Mouse (Mus musculus) cerebellum, postnatal 10 days (tissue): ENCODE results near the gene Ralgapa2.
"Not testable (repeated sequence)": the region's sequence is repeated elsewhere in the genome, so short reads cannot be mapped to it uniquely, and the experiment has no call there.

Experiments used
- DNase-seq, 2 experiments: peaks; one replicate each; pipeline ENCODE4 v3.0.0; 2021; ENCODE audit warnings: mixed read lengths in 2 of 2

Ralgapa2 gene

GRCm38 (mm10) chr2:146496995-146497394, 15.1 kb downstream of the Ralgapa2 start:
- no peak for DNase-seq

DNA sequence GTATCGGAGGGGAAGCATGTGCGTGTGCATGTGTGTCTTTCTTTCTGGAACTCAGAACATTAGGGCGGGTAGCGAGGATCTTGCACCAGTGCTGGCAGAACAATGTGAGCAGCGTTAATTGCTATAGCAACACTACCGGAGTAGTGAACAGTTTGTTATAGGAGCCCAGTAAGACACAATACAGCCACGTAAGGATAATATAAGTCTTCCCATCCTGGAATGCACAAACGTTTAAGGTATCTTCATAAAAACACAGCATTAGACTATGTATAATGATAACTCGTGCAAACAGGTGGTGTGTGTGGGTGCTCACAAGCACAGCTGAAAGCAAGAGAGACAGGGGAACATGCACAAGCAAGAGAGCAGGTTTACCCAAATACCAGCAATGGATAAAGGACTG, 16.4 kb downstream of the Ralgapa2 start:
- no peak for DNase-seq

- DNase-seq, result no peak
Measured at GRCm38 (mm10) chr2:146493354-146493946, 18.7 kb downstream of the Ralgapa2 start.

GRCm38 (mm10) chr2:146491830-146492610, 20.1 kb downstream of the Ralgapa2 start:
- DNase-seq, result no peak

- DNase-seq, result no peak
Measured at GRCm38 (mm10) chr2:146490926-146491325, 21.2 kb downstream of the Ralgapa2 start.

GRCm38 (mm10) chr2:146488291-146488690, 23.9 kb downstream of the Ralgapa2 start:
- DNase-seq, result no peak

GRCm38 (mm10) chr2:146482859-146483258, 29.3 kb downstream of the Ralgapa2 start:
- DNase-seq, result no peak

- DNase-seq, result no peak
Measured at GRCm38 (mm10) chr2:146477491-146477890, 34.7 kb downstream of the Ralgapa2 start.

GRCm38 (mm10) chr2:146476428-146476972, 35.6 kb downstream of the Ralgapa2 start:
- peak in 1 of 2 experiments; percentile 27 for DNase-seq

GRCm38 (mm10) chr2:146476001-146476400, 36.1 kb downstream of the Ralgapa2 start:
- no peak for DNase-seq

DNA sequence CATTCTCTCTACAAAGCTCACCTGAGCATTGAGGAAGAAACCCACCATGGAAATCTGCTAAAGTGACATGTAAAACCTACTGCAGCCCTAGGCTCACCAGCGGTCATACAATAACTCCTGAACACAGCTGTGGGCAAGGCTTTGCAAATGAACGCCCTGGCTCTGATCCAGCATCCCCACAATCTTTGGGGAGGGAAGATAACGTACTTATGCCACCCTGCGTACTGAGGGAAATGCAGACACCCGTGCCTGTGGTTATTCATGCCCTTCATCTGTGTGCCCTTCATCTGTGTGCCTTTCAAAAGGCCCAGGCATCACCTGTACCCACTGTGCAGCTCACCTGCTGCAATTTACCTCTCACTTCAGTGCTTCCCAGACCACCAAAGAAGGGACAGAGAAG, 41.2 kb downstream of the Ralgapa2 start:
- peak; percentile 38 to 40 for DNase-seq

DNA sequence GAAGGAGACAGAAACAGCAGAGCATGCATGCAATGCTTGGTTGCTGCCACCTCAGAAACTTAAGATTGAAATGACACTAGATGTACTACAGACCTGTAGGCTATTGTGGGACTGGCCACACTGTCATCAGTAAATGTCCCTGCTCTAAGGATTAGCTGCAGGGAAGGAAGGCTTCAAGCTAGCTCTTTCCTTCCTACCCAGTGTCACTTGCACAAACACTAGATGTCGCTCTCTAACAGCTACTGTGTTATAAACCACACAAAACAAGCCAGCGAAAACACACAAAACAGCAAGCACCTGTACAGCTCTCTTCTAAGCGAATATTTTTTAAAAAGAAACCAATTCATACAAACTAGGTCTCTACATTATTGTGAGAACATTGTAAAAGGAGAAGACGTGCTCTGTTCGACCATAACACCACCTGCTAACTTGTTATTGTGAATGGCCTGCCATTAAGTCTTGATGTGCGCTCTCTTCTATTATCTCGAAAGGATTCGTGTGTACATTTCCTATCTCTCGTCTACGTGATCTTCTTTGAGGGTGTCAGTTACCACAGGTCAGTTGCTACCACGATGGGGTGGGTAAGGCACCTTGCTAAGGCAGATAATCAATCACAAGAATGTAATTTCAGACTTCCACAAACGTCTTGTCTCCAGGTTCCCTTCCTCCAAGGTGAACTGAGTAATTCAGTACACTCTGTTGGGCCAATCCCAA, 42.3 kb downstream of the Ralgapa2 start:
- DNase-seq, result peak; percentile 54 to 69

DNA sequence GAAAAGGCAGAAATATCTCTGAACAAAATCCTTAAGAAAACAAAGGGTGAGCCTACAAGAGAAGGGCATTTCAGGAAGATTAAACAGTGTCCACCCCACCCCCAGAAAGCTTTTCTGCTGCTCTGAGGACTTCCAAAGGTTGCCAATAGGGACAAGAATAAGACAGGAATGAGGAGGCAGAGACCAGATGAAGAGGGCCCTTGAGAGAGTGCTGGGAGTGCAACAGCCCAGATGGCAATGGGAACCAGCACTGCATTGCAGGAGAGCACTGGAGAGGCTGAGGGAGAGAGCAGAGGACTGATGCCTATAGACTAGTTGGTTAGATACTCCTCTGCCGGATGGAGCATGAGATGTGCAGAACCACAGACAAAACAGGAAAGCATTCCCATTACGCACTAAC, 43.2 kb downstream of the Ralgapa2 start:
- no peak for DNase-seq

DNA sequence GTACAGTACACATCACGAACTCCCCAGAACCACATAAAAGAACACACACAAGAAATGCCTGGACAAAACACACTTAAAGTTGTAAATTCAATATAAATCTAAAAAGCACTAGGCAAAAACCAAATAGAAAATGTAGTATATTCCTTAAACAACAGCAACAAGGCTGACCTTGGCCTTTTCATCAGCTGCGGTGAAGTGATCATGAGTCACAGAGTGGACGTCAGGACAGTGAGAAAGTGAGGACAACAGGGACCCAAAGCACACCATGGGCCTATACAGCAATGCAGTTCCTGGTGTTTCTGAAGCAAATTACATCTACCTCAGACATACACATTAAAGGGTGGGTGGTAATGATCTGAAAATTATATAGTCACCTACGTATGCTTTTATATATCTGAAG, 44.1 kb downstream of the Ralgapa2 start:
- DNase-seq, result no peak

DNA sequence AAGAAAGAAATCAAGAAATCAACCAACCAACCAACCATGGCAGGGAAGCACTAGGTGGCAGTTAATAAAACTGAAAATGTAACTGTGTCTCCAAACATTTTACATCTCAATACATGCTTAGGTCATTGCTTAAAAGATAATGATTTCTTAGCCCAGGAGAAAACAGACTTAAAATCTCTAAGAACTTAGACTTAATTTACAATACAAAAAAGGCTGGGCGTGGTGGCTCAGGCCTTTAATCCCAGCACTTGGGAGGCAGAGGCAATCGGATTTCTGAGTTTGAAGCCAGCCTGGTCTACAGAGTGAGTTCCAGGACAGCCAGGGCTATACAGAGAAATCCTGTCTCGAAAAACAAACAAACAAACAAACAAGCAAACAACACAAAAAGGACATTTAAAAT, 45.3 kb downstream of the Ralgapa2 start:
- not testable (repeated sequence) for DNase-seq

GRCm38 (mm10) chr2:146457494-146457893, 54.6 kb downstream of the Ralgapa2 start:
- no peak for DNase-seq

DNA sequence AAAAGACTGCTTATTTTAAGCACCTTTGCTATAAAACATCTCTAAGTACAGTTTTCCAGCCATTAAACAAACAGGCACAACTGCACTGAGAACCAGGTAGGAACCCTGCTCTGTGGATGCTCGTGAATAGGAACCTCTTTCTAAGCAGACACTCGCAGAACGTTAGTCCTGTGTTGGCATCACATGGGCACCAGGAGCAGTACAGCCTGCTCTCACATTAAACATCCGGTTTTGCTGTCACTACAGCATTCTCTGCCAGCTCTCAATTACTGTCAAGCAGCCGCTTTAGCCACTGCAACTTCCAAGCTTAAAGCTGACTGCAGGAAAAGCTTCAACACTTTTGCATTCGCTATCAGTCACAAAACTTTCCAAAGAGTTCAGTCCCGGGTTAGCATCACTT, 55.5 kb downstream of the Ralgapa2 start:
- DNase-seq, result no peak

DNA sequence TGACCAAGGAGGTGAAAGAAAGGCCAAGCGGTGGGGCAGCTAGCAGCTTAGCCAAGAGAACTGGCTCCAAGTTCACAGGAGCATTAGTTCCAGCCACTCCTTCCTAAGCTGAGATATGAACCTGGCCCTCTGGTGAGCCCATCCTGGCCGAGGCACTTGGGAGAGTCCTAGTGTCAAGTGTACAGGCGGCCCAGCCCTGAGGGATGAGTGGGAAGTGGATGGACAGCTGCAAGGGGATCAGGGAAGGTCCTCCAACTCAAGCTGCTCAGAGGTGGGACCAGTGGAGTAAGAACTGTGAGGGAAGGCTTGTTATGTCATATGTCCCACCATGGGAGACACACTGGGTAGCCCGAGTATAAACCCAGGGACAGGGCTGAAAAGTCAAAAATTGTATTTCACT, 56.1 kb downstream of the Ralgapa2 start:
- DNase-seq, result no peak

DNA sequence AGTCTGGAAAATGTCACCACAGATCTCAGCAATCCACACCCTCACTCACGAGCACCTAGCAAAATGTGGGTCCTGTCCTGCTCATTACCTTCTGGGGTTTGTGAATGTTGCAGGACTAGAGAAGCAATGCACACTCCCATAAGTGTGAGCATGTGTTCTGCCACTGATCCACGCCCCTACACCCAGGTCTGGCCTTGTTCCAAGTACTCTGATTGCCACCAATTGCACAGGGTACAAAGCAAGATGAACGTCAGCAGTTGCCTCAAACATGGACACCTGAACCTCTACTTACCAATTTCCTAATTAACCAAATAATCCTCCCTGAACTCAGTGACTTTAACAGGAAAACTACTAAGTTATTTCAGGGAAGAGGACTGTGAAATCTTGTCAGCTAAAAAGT, 68.1 kb downstream of the Ralgapa2 start:
- DNase-seq, result no peak

GRCm38 (mm10) chr2:146443291-146443875, 68.8 kb downstream of the Ralgapa2 start:
- DNase-seq, result no peak

DNA sequence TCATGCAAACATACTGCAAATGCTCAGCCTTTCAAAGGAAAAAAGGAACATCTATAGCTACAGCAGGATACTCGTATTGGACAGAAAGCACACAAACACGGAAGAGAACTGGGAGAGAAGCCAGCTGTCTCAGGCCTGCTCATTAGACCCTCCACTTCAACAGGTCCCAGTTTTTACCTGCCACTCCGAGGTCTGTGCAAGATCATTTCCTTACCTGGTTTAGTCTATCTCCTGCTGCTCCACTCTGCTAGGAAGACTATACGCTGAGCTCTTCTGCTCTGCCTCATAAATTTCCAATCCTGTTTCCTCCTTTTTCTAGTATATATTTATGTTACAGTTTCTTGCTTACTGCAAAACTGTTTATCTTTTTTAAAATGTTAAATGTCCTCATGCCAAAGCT, 70.4 kb downstream of the Ralgapa2 start:
- DNase-seq, result no peak

DNA sequence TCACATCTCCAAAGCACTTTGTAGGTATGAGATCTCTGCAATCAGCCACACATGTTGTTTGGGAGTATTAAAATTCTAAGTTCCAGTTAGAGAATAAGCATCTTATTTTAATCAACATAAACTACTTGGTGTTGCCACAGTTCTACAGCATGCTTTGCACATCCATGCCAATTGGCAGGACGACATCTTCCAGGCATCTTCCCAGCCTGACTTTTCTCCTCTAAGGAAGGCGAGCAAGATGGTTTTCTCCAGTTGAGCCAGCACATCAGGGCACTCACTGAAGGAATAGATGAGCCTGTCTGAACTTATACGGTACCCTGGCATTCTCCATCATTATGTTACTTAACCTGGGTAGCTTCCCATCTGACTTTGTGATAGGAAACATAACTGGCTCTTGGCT, 83.4 kb downstream of the Ralgapa2 start:
- peak; percentile 63 to 69 for DNase-seq

- peak; percentile 33 for DNase-seq
Measured at GRCm38 (mm10) chr2:146427380-146427779, 84.8 kb downstream of the Ralgapa2 start.
